Mouse (Mus musculus) limb, embryonic 14.5 days (tissue): ENCODE measurements around the gene Ano10. TPM values are rescaled to one million over a fixed set of nuclear protein-coding genes. Genes with fewer than 3 reads are reported as not detected.

Experiments used
- ATAC-seq: fragments of 200-750 bp; cut with Nextera tagmentation; 2 replicates; pipeline ENCODE4 v1.8.0; 2017; ENCODE audit warnings: low read depth, moderate number of reproducible peaks, moderate TSS enrichment; ENCODE audit not compliant: low FRiP score
- DNase-seq: peaks from one replicate; pipeline ENCODE4 v3.0.0-alpha.2; 2015; ENCODE audit warnings: low spot score
- H3K27ac ChIP-seq: fragments of 300-500 bp; sonication (generic); replicated peaks from 2 replicates; pipeline ENCODE4 v1.5.1; 2014; ENCODE audit warnings: low read depth, mild to moderate bottlenecking, low read length, moderate library complexity, mixed read lengths
- H3K27me3 ChIP-seq: fragments of 300-500 bp; sonication (generic); 2 replicates; pipeline ENCODE4 v1.6.1; 2014; ENCODE audit warnings: low read length, mixed read lengths; ENCODE audit not compliant: control insufficient read depth, insufficient read depth
- H3K36me3 ChIP-seq: fragments of 300-500 bp; sonication (generic); 2 replicates; pipeline ENCODE4 v1.6.1; 2014; ENCODE audit warnings: mild to moderate bottlenecking, low read length, moderate library complexity, mixed read lengths; ENCODE audit not compliant: control insufficient read depth, insufficient read depth
- H3K4me1 ChIP-seq: fragments of 300-500 bp; sonication (generic); 2 replicates; pipeline ENCODE4 v1.6.1; 2014; ENCODE audit warnings: antibody characterized with exemption, low read length, mixed read lengths; ENCODE audit not compliant: control insufficient read depth, insufficient read depth
- H3K4me2 ChIP-seq: fragments of 300-500 bp; sonication (generic); replicated peaks from 2 replicates; pipeline ENCODE4 v1.6.1; 2014; ENCODE audit warnings: low read depth, mild to moderate bottlenecking, low read length, moderate library complexity; ENCODE audit not compliant: severe bottlenecking
- H3K4me3 ChIP-seq: fragments of 300-500 bp; sonication (generic); replicated peaks from 2 replicates; pipeline ENCODE4 v1.5.1; 2014; ENCODE audit warnings: low read length
- H3K9ac ChIP-seq: fragments of 300-500 bp; sonication (generic); 2 replicates; pipeline ENCODE4 v1.6.1; 2014; ENCODE audit warnings: mild to moderate bottlenecking, low read depth, low read length, moderate library complexity; ENCODE audit not compliant: severe bottlenecking
- H3K9me3 ChIP-seq: fragments of 300-500 bp; sonication (generic); 2 replicates; pipeline ENCODE4 v1.6.1; 2016; ENCODE audit warnings: low read length; ENCODE audit not compliant: control insufficient read depth
- POLR2A ChIP-seq: fragments of 200-500 bp; IDR thresholded peaks from 2 replicates; pipeline ENCODE4 v1.8.0; 2012; ENCODE audit warnings: inconsistent platforms, mild to moderate bottlenecking, moderate library complexity, borderline replicate concordance; ENCODE audit not compliant: insufficient read depth, insufficient read length; ENCODE audit errors: extremely low read depth
- WGBS: fragments of 180-500 bp; shearing (Covaris S2); extraction: QIAGEN DNeasy Blood & Tissue Kit; methylation state at CpG from one replicate; pipeline ENCODE4 v1.1.7; 2014; 5-methylcytosine and 5-hydroxymethylcytosine counted together
- polyA plus RNA-seq, 2 experiments: library from polyadenylated mRNA; depleted of rRNA in 1 of 2; stranded (reverse) in 1 of 2; unstranded in 1 of 2; fragments of >200 nt; fragmentation: Nextera tagmentation in 1 of 2; extraction: Ambion mirVana in 1 of 2; gene quantifications; 2 replicates each; pipeline versions ENCODE4 v1.2.1 to v1.2.3; 2012 to 2014

The Ano10 gene
- polyA plus RNA-seq, 2 experiments: 34.4 to 49.4 TPM

- H3K9me3 ChIP-seq: no peaks in the 10 kb centered on the region
- H3K27ac ChIP-seq: no peak overlapping the region
- H3K36me3 ChIP-seq: no peaks in the 10 kb centered on the region
- H3K4me1 ChIP-seq: no peaks in the 10 kb centered on the region
- no peak overlapping the region for H3K4me2 ChIP-seq
- H3K9ac ChIP-seq: no peak overlapping the region
- DNase-seq (no peak), ATAC-seq (no peak)
- no peak overlapping the region for H3K4me3 ChIP-seq
- no peaks in the 10 kb centered on the region for H3K27me3 ChIP-seq
- 47% methylated on average over 2 of the region's 2 CpGs for WGBS
- no peak for TF ChIP-seq POLR2A
Observed at GRCm38 (mm10) chr9:122232912-122233311, 61.3 kb downstream of the Ano10 start.

- Histone ChIP-seq H3K4me1 (no peaks in the 10 kb centered on the region), H3K9me3 (no peaks in the 10 kb centered on the region), H3K9ac (no peak overlapping the region), H3K27me3 (no peaks in the 10 kb centered on the region), H3K4me2 (no peak overlapping the region), H3K4me3 (no peak overlapping the region), H3K36me3 (no peaks in the 10 kb centered on the region), H3K27ac (no peak overlapping the region)
- TF ChIP-seq POLR2A: no peak
- ATAC-seq: no peak
- no peak for DNase-seq
- WGBS: 76% methylated on average over 4 of the region's 4 CpGs
Observed at GRCm38 (mm10) chr9:122230701-122231100, 63.5 kb downstream of the Ano10 start.

GRCm38 (mm10) chr9:122226419-122226818, 67.8 kb downstream of the Ano10 start:
- Histone ChIP-seq H3K4me3 (no peak overlapping the region), H3K27me3 (no peaks in the 10 kb centered on the region), H3K9me3 (no peaks in the 10 kb centered on the region), H3K36me3 (no peaks in the 10 kb centered on the region), H3K4me2 (no peak overlapping the region), H3K9ac (no peak overlapping the region), H3K4me1 (no peaks in the 10 kb centered on the region), H3K27ac (no peak overlapping the region)
- ATAC-seq (no peak), DNase-seq (no peak)
- 87% methylated on average over 4 of the region's 4 CpGs for WGBS
- TF ChIP-seq POLR2A: no peak

GRCm38 (mm10) chr9:122225309-122225708, 68.9 kb downstream of the Ano10 start:
- DNase-seq (peak; percentile 70), ATAC-seq (no peak)
- no peak overlapping the region for H3K4me2 ChIP-seq
- no peaks in the 10 kb centered on the region for H3K36me3 ChIP-seq
- TF ChIP-seq POLR2A: no peak
- no peaks in the 10 kb centered on the region for H3K4me1 ChIP-seq
- no peak overlapping the region for H3K9ac ChIP-seq
- H3K4me3 ChIP-seq: no peak overlapping the region
- H3K27me3 ChIP-seq: no peaks in the 10 kb centered on the region
- 44% methylated on average over 7 of the region's 7 CpGs for WGBS
- no peak overlapping the region for H3K27ac ChIP-seq
- H3K9me3 ChIP-seq: no peaks in the 10 kb centered on the region

- WGBS: 40% methylated on average over 8 of the region's 8 CpGs
- no peak for TF ChIP-seq POLR2A
- Histone ChIP-seq H3K36me3 (no peaks in the 10 kb centered on the region; the same call in 1 of the 2 replicates), H3K27ac (no peak overlapping the region), H3K27me3 (no peaks in the 10 kb centered on the region), H3K9ac (no peak overlapping the region), H3K4me2 (no peak overlapping the region), H3K4me1 (no peaks in the 10 kb centered on the region), H3K4me3 (no peak overlapping the region), H3K9me3 (no peaks in the 10 kb centered on the region)
- ATAC-seq (no peak), DNase-seq (no peak)
Observed at GRCm38 (mm10) chr9:122223005-122223404, 71.2 kb downstream of the Ano10 start.

GRCm38 (mm10) chr9:122219934-122220333, 74.3 kb downstream of the Ano10 start:
- Histone ChIP-seq H3K9ac (no peak overlapping the region), H3K4me2 (no peak overlapping the region), H3K36me3 (no peaks in the 10 kb centered on the region; the same call in 1 of the 2 replicates), H3K4me3 (no peak overlapping the region), H3K4me1 (no peaks in the 10 kb centered on the region), H3K27me3 (no peaks in the 10 kb centered on the region), H3K27ac (no peak overlapping the region), H3K9me3 (no peaks in the 10 kb centered on the region)
- TF ChIP-seq POLR2A: no peak
- DNase-seq (no peak), ATAC-seq (no peak)
- WGBS: 57% methylated on average over 2 of the region's 2 CpGs
